Mouse (Mus musculus): ENCODE measurements around the gene Ctnna3.
A peak's percentile ranks its signal among the peaks of the same experiment; 100 is the strongest.

The Ctnna3 gene

DNA sequence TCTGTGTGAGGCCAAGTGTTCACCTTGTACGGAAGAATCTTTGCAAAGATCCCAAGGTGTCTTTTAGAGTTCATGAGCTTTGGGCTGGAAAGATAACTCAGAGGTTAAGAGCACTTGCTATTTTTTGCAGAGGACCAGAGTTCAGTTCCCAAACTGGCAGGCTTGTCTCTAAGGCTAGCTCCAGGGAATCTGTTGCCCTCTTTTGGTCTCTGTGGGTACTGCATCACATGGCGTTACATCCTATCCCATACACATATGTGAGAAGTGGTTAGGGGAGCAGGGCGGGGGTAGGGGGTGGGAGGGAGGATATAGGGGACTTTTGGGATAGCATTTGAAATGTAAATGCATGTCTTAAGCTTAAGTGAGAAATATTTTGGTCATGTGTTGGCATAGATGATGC lies 262.1 kb downstream of the Ctnna3 start:
- DNase-seq (ENCODE audit: low read depth, low spot score): peak; percentile 42

GRCm38 (mm10) chr10:63710211-63710610 lies 280.3 kb downstream of the Ctnna3 start:
- peak; percentile 77 for DNase-seq (ENCODE audit: low read depth, low spot score)

GRCm38 (mm10) chr10:63712530-63712929 lies 282.6 kb downstream of the Ctnna3 start:
- DNase-seq (ENCODE audit: low read depth, low spot score): no peak

- DNase-seq (ENCODE audit: low read depth, low spot score): no peak
These were observed 284.3 kb downstream of the Ctnna3 start for GRCm38 (mm10) chr10:63714151-63714550.

GRCm38 (mm10) chr10:63768871-63769270 lies 339.0 kb downstream of the Ctnna3 start:
- DNase-seq (ENCODE audit: low read depth, low spot score): no peak

GRCm38 (mm10) chr10:63771656-63772055 lies 341.8 kb downstream of the Ctnna3 start:
- DNase-seq (ENCODE audit: low read depth, low spot score): no peak

DNA sequence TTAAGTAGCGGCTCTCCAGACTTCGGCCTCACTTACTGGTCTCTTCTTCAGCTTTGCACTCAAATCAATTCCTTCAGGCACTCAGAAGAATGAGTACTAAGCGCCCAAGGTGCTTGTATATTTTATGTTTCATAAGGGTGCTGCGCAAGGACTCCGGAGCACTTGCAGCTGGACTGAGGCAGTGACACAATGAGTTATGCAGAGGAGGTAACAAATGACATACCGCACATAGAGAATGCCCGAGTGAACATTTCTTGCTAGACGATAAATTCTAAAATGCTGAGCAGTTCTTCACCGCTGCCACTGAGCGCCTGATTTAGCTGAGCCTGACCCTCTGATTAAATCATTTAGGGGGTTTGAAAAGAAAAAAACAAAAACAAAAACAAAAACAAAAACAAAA lies 342.2 kb downstream of the Ctnna3 start:
- no peak for DNase-seq (ENCODE audit: low read depth, low spot score)

DNA sequence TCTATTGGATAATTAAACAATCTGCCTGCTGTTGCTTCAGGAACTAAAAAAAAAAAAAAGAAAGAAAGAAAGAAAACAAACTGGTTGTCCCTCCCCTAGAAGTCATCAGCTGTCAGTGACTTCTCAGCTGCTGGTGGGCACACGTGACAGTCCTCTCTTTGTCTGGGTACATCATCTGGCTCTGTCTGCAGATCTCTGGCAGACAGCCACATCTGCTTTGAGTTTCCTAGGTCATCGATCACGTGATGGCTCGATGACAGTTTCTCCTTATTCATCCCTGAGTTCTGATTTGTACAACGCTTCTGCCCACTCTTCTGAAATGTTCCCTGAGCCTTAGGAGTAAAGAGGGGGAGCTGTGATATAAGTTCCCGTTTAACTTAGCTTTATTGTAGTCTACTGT lies 352.1 kb downstream of the Ctnna3 start:
- DNase-seq (ENCODE audit: low read depth, low spot score): peak; percentile 33

- no peak for DNase-seq (ENCODE audit: low read depth, low spot score)
These were observed 355.1 kb downstream of the Ctnna3 start for GRCm38 (mm10) chr10:63784808-63785535.

GRCm38 (mm10) chr10:63786390-63786789 lies 356.5 kb downstream of the Ctnna3 start:
- DNase-seq (ENCODE audit: low read depth, low spot score): no peak

- peak; percentile 84 for DNase-seq (ENCODE audit: low read depth, low spot score)
These were observed 374.0 kb downstream of the Ctnna3 start for GRCm38 (mm10) chr10:63803909-63804308.

GRCm38 (mm10) chr10:63805551-63805950 lies 375.7 kb downstream of the Ctnna3 start:
- no peak for DNase-seq (ENCODE audit: low read depth, low spot score)

DNA sequence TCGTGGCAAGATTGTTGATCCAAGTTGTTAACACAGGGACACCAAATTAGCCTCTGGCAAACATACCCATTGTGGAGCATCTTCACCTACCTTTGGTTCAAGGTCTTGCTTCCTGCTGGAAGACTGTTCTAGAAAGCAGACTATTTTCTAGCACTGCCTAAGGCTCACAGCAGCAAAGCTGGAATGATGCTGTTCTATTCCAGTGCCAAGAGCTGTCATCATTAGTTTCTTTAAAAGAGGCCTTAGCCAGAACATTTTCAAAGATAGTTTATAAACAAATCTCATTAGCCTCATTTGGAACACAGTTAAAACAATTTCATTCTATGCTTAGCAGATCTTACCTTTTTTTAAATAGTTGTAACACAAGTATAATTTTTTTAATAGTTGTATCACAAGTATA lies 376.4 kb downstream of the Ctnna3 start:
- peak; percentile 16 for DNase-seq (ENCODE audit: low read depth, low spot score)

- peak; percentile 12 for DNase-seq (ENCODE audit: low read depth, low spot score)
These were observed 380.2 kb downstream of the Ctnna3 start for GRCm38 (mm10) chr10:63810043-63810617.

- peak; percentile 69 for DNase-seq (ENCODE audit: low read depth, low spot score)
These were observed 409.1 kb downstream of the Ctnna3 start for GRCm38 (mm10) chr10:63839011-63839410.

DNA sequence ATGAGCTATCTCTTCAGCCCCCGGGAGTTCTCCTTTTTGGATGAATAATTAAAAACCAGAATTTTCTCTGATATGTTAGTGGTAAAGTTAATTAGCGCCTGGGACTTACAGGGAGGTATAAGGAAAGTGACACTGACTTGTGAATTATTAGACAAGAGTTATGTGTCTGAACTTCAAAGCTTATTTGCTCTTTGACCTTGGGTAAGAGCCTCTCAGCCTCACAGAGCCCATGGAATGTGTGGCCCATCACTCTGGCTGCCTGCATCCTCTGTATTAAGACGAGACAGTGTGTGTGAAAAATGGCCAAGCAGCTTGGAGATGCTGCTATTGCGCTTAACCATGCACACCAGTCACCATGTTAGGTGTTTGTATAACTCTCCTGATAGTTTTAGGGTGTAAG lies 422.0 kb downstream of the Ctnna3 start:
- DNase-seq (ENCODE audit: low read depth, low spot score): no peak

DNA sequence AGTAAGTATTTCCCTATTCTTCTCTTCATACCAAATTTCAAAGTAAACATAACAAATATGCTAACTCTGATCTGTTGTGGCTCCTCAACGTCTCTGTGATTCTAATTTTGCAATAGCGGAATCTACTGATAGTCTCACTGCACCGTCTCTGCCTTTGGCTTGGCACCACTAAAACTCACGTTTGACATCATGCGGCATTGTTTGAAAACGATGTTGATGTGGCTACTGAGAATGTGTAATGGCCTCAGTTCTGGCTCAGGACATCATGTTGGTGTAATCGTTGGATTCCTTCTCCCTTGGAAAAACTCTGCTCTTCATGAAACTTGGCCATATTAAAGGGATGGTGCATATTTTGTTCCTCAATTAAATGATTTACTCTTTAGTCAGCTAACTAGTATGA lies 439.2 kb downstream of the Ctnna3 start:
- no peak for DNase-seq (ENCODE audit: low read depth, low spot score)

GRCm38 (mm10) chr10:63880462-63880903 lies 450.6 kb downstream of the Ctnna3 start:
- peak; percentile 92 for DNase-seq (ENCODE audit: low read depth, low spot score)

- DNase-seq (ENCODE audit: low read depth, low spot score): peak; percentile 24
These were observed 456.7 kb downstream of the Ctnna3 start for GRCm38 (mm10) chr10:63886449-63887088.

GRCm38 (mm10) chr10:63894612-63895011 lies 464.7 kb downstream of the Ctnna3 start:
- peak; percentile 8 for DNase-seq (ENCODE audit: low read depth, low spot score)

DNA sequence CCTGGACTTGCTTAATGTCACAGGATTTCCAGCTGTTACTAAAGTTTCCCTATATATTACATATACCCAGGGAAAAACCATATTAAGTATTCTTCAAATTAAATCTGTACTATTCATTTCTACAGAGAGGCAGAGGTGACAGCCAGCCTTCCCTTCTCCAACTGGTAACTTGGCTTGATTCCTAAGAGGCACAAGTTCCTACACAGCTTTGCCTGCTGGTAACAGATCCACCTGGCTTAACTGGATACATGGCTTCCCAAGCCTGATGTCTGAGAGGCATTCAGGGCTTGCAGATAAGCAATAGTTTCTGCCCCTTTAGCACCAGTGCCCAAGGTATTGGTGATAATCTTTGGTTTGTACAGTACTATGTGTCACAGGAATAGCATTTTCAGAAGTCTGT lies 470.0 kb downstream of the Ctnna3 start:
- DNase-seq (ENCODE audit: low read depth, low spot score): peak; percentile 58

DNA sequence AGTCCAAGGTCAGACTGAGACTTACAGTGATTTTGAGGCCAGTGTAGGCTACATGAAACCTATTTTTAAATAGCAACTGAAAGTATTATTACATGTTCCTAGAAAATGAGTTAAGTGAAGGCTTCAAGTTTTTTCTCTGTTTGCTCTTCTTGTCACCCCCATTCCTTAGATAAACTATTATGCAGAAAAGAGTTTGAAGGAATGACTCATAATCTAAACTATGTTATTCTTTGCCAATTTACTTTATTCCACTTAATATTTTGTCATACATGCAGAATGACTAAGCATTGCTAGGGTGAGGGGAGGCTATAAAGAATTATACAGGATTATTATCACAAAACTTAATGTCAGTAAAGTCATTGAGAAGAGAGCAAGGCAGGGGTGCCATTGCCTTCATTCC lies 479.0 kb downstream of the Ctnna3 start:
- DNase-seq (ENCODE audit: low read depth, low spot score): no peak

- DNase-seq (ENCODE audit: low read depth, low spot score): no peak
These were observed 497.4 kb downstream of the Ctnna3 start, which contains the start of gene Gm10118 for GRCm38 (mm10) chr10:63927334-63927733. Gene Gm10118 (minus strand): TSS chr10:63927434.

Measured in brain, adult 2 months (tissue).